In genomic region chr1:155281003-155281793, GRCm38 (mm10) we compare ENCODE assay signal across 8 mouse cellular contexts. TPM values are rescaled to one million over a fixed set of nuclear protein-coding genes. Genes with fewer than 3 reads are reported as not detected.
DNase-seq lines count a peak whose midpoint lies in the region; ATAC-seq and TF ChIP-seq lines count a peak whose summit lies in the region.

No protein-coding gene starts in this region.

- peaks cover 0 to 33% of the 10 kb centered on the region in 2 experiments; a peak in 1 of 4 replicates for H3K4me1 ChIP-seq in CH12.LX (ENCODE audit: control insufficient read depth in 1 of 2, insufficient read depth in 2 of 2)
- H3K4me1 ChIP-seq in embryonic fibroblast, embryonic 13.5 days (ENCODE audit: control insufficient read depth, insufficient read depth, low read length), result no peaks in the 10 kb centered on the region
- 0 out of 2 replicates have a peak, but pooled peaks cover 4% of the 10 kb centered on the region for H3K4me1 ChIP-seq in heart, embryonic 11.5 days (ENCODE audit: control insufficient read depth, insufficient read depth, low read length)
- H3K4me1 ChIP-seq in kidney, embryonic 16.5 days (ENCODE audit: insufficient read depth, low read length), result peaks cover 7% of the 10 kb centered on the region; the same call in 1 of the 2 replicates
- peaks cover 7% of the 10 kb centered on the region; the same call in 1 of the 2 replicates for H3K4me1 ChIP-seq in limb, embryonic 15.5 days
- H3K4me1 ChIP-seq in stomach, embryonic 15.5 days, result no peaks in the 10 kb centered on the region

- no peak overlapping the region for H3K4me2 ChIP-seq in CH12.LX (ENCODE audit: insufficient read depth, low read depth, poor library complexity, severe bottlenecking)
- H3K4me2 ChIP-seq in heart, embryonic 11.5 days, result no peak overlapping the region
- H3K4me2 ChIP-seq in kidney, embryonic 16.5 days (replicated peaks; ENCODE audit: low read depth, low read length), result no peak overlapping the region
- no peak overlapping the region for H3K4me2 ChIP-seq in limb, embryonic 15.5 days
- H3K4me2 ChIP-seq in stomach, embryonic 15.5 days, result no peak overlapping the region

- TF ChIP-seq EP300 in CH12.LX (IDR thresholded peaks at IDR 0.05; ENCODE audit: low read length), result no peak

- TF ChIP-seq CTCF in CH12.LX (conservative IDR thresholded peaks at IDR 0.05 in 1 of 2, IDR thresholded peaks at IDR 0.05 in 1 of 2; ENCODE audit: low read depth in 2 of 2, low read length in 2 of 2), result peak; percentile 57 to 85
- peak; percentile 60; the same call in 1 of the 2 replicates for TF ChIP-seq CTCF in embryonic fibroblast, embryonic 13.5 days (IDR thresholded peaks at IDR 0.05; ENCODE audit: borderline replicate concordance, insufficient read depth, low read length)

- peak; percentile 80 for DNase-seq in CH12.LX (ENCODE audit: extremely low read depth)
- DNase-seq in brain, adult 2 months (ENCODE audit: low read depth, low spot score), result peak; percentile 94

- H3K36me3 ChIP-seq in CH12.LX (replicated peaks in 1 of 2; ENCODE audit: control insufficient read depth in 1 of 2, insufficient read depth in 1 of 2, low read length in 1 of 2), result peaks cover 12 to 61% of the 10 kb centered on the region in 2 experiments
- H3K36me3 ChIP-seq in heart, embryonic 11.5 days (ENCODE audit: control insufficient read depth, insufficient read depth, low read length), result no peaks in the 10 kb centered on the region
- no peaks in the 10 kb centered on the region for H3K36me3 ChIP-seq in kidney, embryonic 16.5 days (ENCODE audit: insufficient read depth, low read length)
- H3K36me3 ChIP-seq in limb, embryonic 15.5 days, result peaks cover 6% of the 10 kb centered on the region
- H3K36me3 ChIP-seq in stomach, embryonic 15.5 days, result no peaks in the 10 kb centered on the region

- peak; percentile 31; the same call in 1 of the 2 replicates for ATAC-seq in heart, embryonic 11.5 days (replicated peaks; ENCODE audit: insufficient number of reproducible peaks, low FRiP score, low TSS enrichment)
- ATAC-seq in kidney, embryonic 16.5 days (ENCODE audit: low FRiP score, low TSS enrichment), result peak; percentile 90
- ATAC-seq in limb, embryonic 15.5 days (ENCODE audit: insufficient number of reproducible peaks, low FRiP score, low TSS enrichment, low read depth), result peak; percentile 58; the same call in 1 of the 2 replicates
- ATAC-seq in monocyte, adult 5-6 weeks (replicated peaks; ENCODE audit: insufficient number of reproducible peaks, low FRiP score, low TSS enrichment, poor library complexity, severe bottlenecking), result peak; percentile 79
- peak; percentile 79 for ATAC-seq in stomach, embryonic 15.5 days (ENCODE audit: insufficient read depth, low FRiP score, low read depth)

- H3K4me3 ChIP-seq in CH12.LX (replicated peaks in 1 of 3; ENCODE audit: low read depth in 2 of 3, low read length in 2 of 3, poor library complexity in 1 of 3), result no peak overlapping the region
- H3K4me3 ChIP-seq in embryonic fibroblast, embryonic 13.5 days (ENCODE audit: insufficient read depth, low read length), result no peak overlapping the region
- no peak overlapping the region for H3K4me3 ChIP-seq in heart, embryonic 11.5 days (ENCODE audit: low read depth, low read length)
- H3K4me3 ChIP-seq in kidney, embryonic 16.5 days (ENCODE audit: low read length), result no peak overlapping the region
- no peak overlapping the region for H3K4me3 ChIP-seq in limb, embryonic 15.5 days
- H3K4me3 ChIP-seq in stomach, embryonic 15.5 days (replicated peaks), result no peak overlapping the region

- dilution Hi-C loops in CH12.LX (cut with MboI; ENCODE audit: extremely low pct_ligation_motif_present, extremely low pct_unique_long_range_greater_than_20kb, low sequenced_read_pairs), result no loop called here

- H3K9ac ChIP-seq in CH12.LX (ENCODE audit: insufficient read depth, low read depth), result no peak overlapping the region
- H3K9ac ChIP-seq in heart, embryonic 11.5 days (ENCODE audit: low read depth, low read length), result no peak overlapping the region
- H3K9ac ChIP-seq in kidney, embryonic 16.5 days (replicated peaks; ENCODE audit: low read length), result no peak overlapping the region
- no peak overlapping the region for H3K9ac ChIP-seq in limb, embryonic 15.5 days
- H3K9ac ChIP-seq in stomach, embryonic 15.5 days, result no peak overlapping the region

- peak; percentile 80 for TF ChIP-seq RAD21 in CH12.LX (IDR thresholded peaks at IDR 0.05; ENCODE audit: low read depth, low read length)

- no peaks in the 10 kb centered on the region for H3K9me3 ChIP-seq in CH12.LX (replicated peaks; ENCODE audit: low read length)
- H3K9me3 ChIP-seq in heart, embryonic 11.5 days (replicated peaks; ENCODE audit: control insufficient read depth, low read length), result no peaks in the 10 kb centered on the region
- H3K9me3 ChIP-seq in kidney, embryonic 16.5 days (ENCODE audit: low read length), result no peaks in the 10 kb centered on the region
- H3K9me3 ChIP-seq in limb, embryonic 15.5 days, result no peaks in the 10 kb centered on the region
- H3K9me3 ChIP-seq in stomach, embryonic 15.5 days, result no peaks in the 10 kb centered on the region

- no peak overlapping the region for H3K27ac ChIP-seq in CH12.LX (ENCODE audit: insufficient read depth, low read depth)
- no peak overlapping the region for H3K27ac ChIP-seq in embryonic fibroblast, embryonic 13.5 days (ENCODE audit: insufficient read depth, low read length)
- H3K27ac ChIP-seq in heart, embryonic 11.5 days (ENCODE audit: low read depth, low read length), result no peak overlapping the region
- no peak overlapping the region for H3K27ac ChIP-seq in kidney, embryonic 16.5 days (ENCODE audit: low read length)
- H3K27ac ChIP-seq in limb, embryonic 15.5 days, result no peak overlapping the region
- no peak overlapping the region for H3K27ac ChIP-seq in stomach, embryonic 15.5 days

- no peaks in the 10 kb centered on the region for H3K27me3 ChIP-seq in CH12.LX (replicated peaks)
- H3K27me3 ChIP-seq in heart, embryonic 11.5 days (ENCODE audit: control insufficient read depth, insufficient read depth, low read length), result no peaks in the 10 kb centered on the region
- no peaks in the 10 kb centered on the region for H3K27me3 ChIP-seq in kidney, embryonic 16.5 days (ENCODE audit: insufficient read depth, low read length)
- no peaks in the 10 kb centered on the region for H3K27me3 ChIP-seq in limb, embryonic 15.5 days
- no peaks in the 10 kb centered on the region for H3K27me3 ChIP-seq in stomach, embryonic 15.5 days (replicated peaks)

- no peak for TF ChIP-seq POLR2A in CH12.LX (IDR thresholded peaks at IDR 0.05; ENCODE audit: low read depth, low read length)
- TF ChIP-seq POLR2A in embryonic fibroblast, embryonic 13.5 days (IDR thresholded peaks at IDR 0.05; ENCODE audit: low read depth, low read length), result no peak

- no peaks in the 10 kb centered on the region for H3K79me2 ChIP-seq in CH12.LX (replicated peaks; ENCODE audit: control insufficient read depth, extremely low read depth, insufficient read depth, poor library complexity, severe bottlenecking)

- in situ Hi-C loops in CH12.LX (cut with MboI; ENCODE audit: low pct_ligation_motif_present, low pct_unique_long_range_greater_than_20kb, low sequenced_read_pairs), result loop anchor here (5.0 kb wide), 1 partner anchor 249 kb away; no protein-coding TSS in a partner anchor

- WGBS in heart, embryonic 11.5 days (ENCODE audit: insufficient replicate concordance), result 52% methylated on average over 18 of the region's 18 CpGs
- WGBS in kidney, embryonic 16.5 days, result 39% methylated on average over 18 of the region's 18 CpGs
- 48% methylated on average over 18 of the region's 18 CpGs for WGBS in limb, embryonic 15.5 days
- 58% methylated on average over 18 of the region's 18 CpGs for WGBS in stomach, embryonic 15.5 days

TF ChIP-seq in CH12.LX, 34 proteins besides CTCF, POLR2A, EP300 and RAD21:
- TF ChIP-seq ZC3H11A (IDR thresholded peaks at IDR 0.05; ENCODE audit: low read depth, low read length), result peak; percentile 49
- no peak for TF ChIP-seq JUN (IDR thresholded peaks at IDR 0.05; ENCODE audit: insufficient read depth, low read depth, low read length)
- TF ChIP-seq MAZ (IDR thresholded peaks at IDR 0.05; ENCODE audit: low read depth, low read length), result no peak
- TF ChIP-seq TCF12 (IDR thresholded peaks at IDR 0.05; ENCODE audit: low read depth, low read length), result no peak
- TF ChIP-seq BHLHE40 (IDR thresholded peaks at IDR 0.05; ENCODE audit: low read depth, low read length), result no peak
- peak; percentile 90 for TF ChIP-seq SMC3 (IDR thresholded peaks at IDR 0.05; ENCODE audit: low read depth, low read length)
TF ChIP-seq in CH12.LX: peak in this region for 2.

RNA-seq across cellular contexts. Expression of gene BC034090, which starts 37.0 kb away (rescaled TPM):
- total RNA-seq in CH12.LX (2012; rRNA removed) (1.5 and 1.6 TPM in 2 replicates), CH12.LX (2014; rRNA removed) (3.0 and 3.3 TPM in 2 replicates)
- 3.8 and 4.6 TPM in 2 replicates for polyA plus RNA-seq in CH12.LX (2012; ENCODE audit: insufficient read length, low read depth)
- polyA plus RNA-seq in embryonic fibroblast, embryonic 13.5 days (2011; ENCODE audit: insufficient read length, low read depth, missing spikeins), result 21.4 and 25.1 TPM in 2 replicates
- 3.9 and 5.4 TPM in 2 replicates for polyA plus RNA-seq in heart, embryonic 11.5 days (2014; fragmentation: Nextera tagmentation; extraction: Ambion mirVana)
- polyA plus RNA-seq in kidney, embryonic 16.5 days (2015; fragmentation: Nextera tagmentation; extraction: Ambion mirVana), result 8.2 and 9.1 TPM in 2 replicates
- polyA plus RNA-seq in limb, embryonic 15.5 days (2015; fragmentation: Nextera tagmentation; extraction: Ambion mirVana), result 6.0 and 6.1 TPM in 2 replicates
- total RNA-seq in monocyte, adult 5-6 weeks (2017), result 0.48 TPM in 1 of 3 replicates, not detected in the others
- 2.8 and 4.7 TPM in 2 replicates for polyA plus RNA-seq in stomach, embryonic 15.5 days (2015; fragmentation: Nextera tagmentation; extraction: Ambion mirVana)

Comparison
In these comparisons a context has a peak if more than half of its experiments do, and no peak if none do; other contexts are left out.
1. ATAC-seq: peak in every context shown above with its lines; median percentile 90 in kidney, embryonic 16.5 days; 79 in monocyte, adult 5-6 weeks; 79 in stomach, embryonic 15.5 days; 58 in limb, embryonic 15.5 days; 31 in heart, embryonic 11.5 days.